Mouse (Mus musculus): ENCODE data around the gene Gm29289. TPM values are rescaled to one million over a fixed set of nuclear protein-coding genes. Genes with fewer than 3 reads are reported as not detected.
"Not testable (repeated sequence)": the region's sequence is repeated elsewhere in the genome, so short reads cannot be mapped to it uniquely, and the experiment has no call there.

Gene Gm29289
- polyA plus RNA-seq (2014; fragmentation: Nextera tagmentation; extraction: Ambion mirVana) = not detected in 2 replicates

DNA sequence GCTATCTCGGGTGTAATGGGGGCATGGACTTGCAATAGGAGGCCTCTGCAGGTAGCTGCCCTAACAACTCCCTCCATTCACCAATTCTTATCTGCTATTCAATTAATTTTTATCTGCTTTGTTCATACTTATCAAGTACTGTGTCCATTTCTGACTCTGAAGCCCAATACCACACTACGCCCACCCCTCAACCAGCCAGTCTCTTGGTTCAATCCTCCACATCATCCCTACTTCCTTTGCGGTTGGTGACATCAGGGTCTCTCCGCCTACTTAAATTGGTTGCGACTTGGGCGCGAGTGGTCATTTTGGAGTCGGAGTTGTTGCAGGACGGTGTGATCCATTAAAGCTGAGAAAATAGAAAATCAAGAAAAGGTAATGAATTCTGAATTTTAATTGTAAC is at the start of gene Gm29289:
Gm29289 (plus strand) TSS at position 301 of the 400 bp plus-strand sequence.
- not testable (repeated sequence) for DNase-seq; H3K27ac ChIP-seq (replicated peaks; ENCODE audit: low read depth, low read length); H3K9ac ChIP-seq (replicated peaks; ENCODE audit: low read length); H3K4me3 ChIP-seq (replicated peaks; ENCODE audit: low read depth, low read length); H3K9me3 ChIP-seq (ENCODE audit: control insufficient read depth, low read length); H3K4me2 ChIP-seq (ENCODE audit: low read length); ATAC-seq (ENCODE audit: low FRiP score, low TSS enrichment); H3K36me3 ChIP-seq (ENCODE audit: control insufficient read depth, insufficient read depth, low read length); H3K4me1 ChIP-seq (ENCODE audit: control insufficient read depth, insufficient read depth, low read length); H3K27me3 ChIP-seq (ENCODE audit: control insufficient read depth, insufficient read depth, low read length)
- WGBS = no CpG with 5 or more reads among the region's 9 CpGs

DNA sequence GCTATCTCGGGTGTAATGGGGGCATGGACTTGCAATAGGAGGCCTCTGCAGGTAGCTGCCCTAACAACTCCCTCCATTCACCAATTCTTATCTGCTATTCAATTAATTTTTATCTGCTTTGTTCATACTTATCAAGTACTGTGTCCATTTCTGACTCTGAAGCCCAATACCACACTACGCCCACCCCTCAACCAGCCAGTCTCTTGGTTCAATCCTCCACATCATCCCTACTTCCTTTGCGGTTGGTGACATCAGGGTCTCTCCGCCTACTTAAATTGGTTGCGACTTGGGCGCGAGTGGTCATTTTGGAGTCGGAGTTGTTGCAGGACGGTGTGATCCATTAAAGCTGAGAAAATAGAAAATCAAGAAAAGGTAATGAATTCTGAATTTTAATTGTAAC is 31.7 kb upstream of the Gm29289 start, which contains the start of gene Gm10352:
Gm10352 (plus strand) TSS at position 301 of the 400 bp plus-strand sequence.
- not testable (repeated sequence) for H3K4me1 ChIP-seq (ENCODE audit: control insufficient read depth, insufficient read depth, low read length); H3K27me3 ChIP-seq (ENCODE audit: control insufficient read depth, insufficient read depth, low read length); H3K36me3 ChIP-seq (ENCODE audit: control insufficient read depth, insufficient read depth, low read length); H3K4me3 ChIP-seq (replicated peaks; ENCODE audit: low read depth, low read length); DNase-seq; H3K4me2 ChIP-seq (ENCODE audit: low read length); H3K9ac ChIP-seq (replicated peaks; ENCODE audit: low read length); H3K27ac ChIP-seq (replicated peaks; ENCODE audit: low read depth, low read length); ATAC-seq (ENCODE audit: low FRiP score, low TSS enrichment); H3K9me3 ChIP-seq (ENCODE audit: control insufficient read depth, low read length)
- no CpG with 5 or more reads among the region's 9 CpGs for WGBS

Other genes with a start within 250 kb of the Gm29289 start
- gene H2al2b, start 211.9 kb upstream of the Gm29289 start, polyA plus RNA-seq (2014; fragmentation: Nextera tagmentation; extraction: Ambion mirVana) = not detected in 2 replicates
- not detected in 2 replicates for gene Gm4064, start 136.4 kb upstream of the Gm29289 start, polyA plus RNA-seq (2014; fragmentation: Nextera tagmentation; extraction: Ambion mirVana)
- not detected in 2 replicates for gene Rbmy, start 101.9 kb upstream of the Gm29289 start, polyA plus RNA-seq (2014; fragmentation: Nextera tagmentation; extraction: Ambion mirVana)
- gene Gm10256, start 101.9 kb upstream of the Gm29289 start, polyA plus RNA-seq (2014; fragmentation: Nextera tagmentation; extraction: Ambion mirVana) = not detected in 2 replicates
- 0.18 TPM in 1 of 2 replicates, not detected in the other for gene Gm10352, start 31.6 kb upstream of the Gm29289 start, polyA plus RNA-seq (2014; fragmentation: Nextera tagmentation; extraction: Ambion mirVana)